In genomic region chr2:180401409-180402391, GRCm38 (mm10) we compare ENCODE assay signal across 26 mouse cellular contexts. TPM values are rescaled to one million over a fixed set of nuclear protein-coding genes. Genes with fewer than 3 reads are reported as not detected.
DNase-seq lines count a peak whose midpoint lies in the region; ATAC-seq and TF ChIP-seq lines count a peak whose summit lies in the region.
"Had no signal": no experiment of that assay in that cellular context is flagged by ENCODE, and none has a peak within 500 bp of the region (broad histone marks: within the 10 kb centered on the region; RNA-seq: fewer than 3 reads in every experiment).

No protein-coding gene starts in this region.

- TF ChIP-seq POLR2A in heart, adult 2 months (IDR thresholded peaks at IDR 0.05; ENCODE audit: insufficient read depth, low read depth, low read length) = peak; percentile 57; the same call in 1 of the 2 replicates
- no peak for TF ChIP-seq POLR2A in myocyte (IDR thresholded peaks at IDR 0.05; ENCODE audit: insufficient read length, low read depth)

- no peak overlapping the region for H3K4me2 ChIP-seq in heart, embryonic 11.5 days
- H3K4me2 ChIP-seq in myocyte (ENCODE audit: low read depth) = no peak overlapping the region
- no peak overlapping the region for H3K4me2 ChIP-seq in forebrain, embryonic 13.5 days
- H3K4me2 ChIP-seq: forebrain, embryonic 15.5 days; heart, embryonic 13.5 days; hindbrain, embryonic 13.5 days; intestine, embryonic 15.5 days; kidney, embryonic 15.5 days had no signal

- no peak; the same call in 1 of the 2 replicates for ATAC-seq in heart, embryonic 11.5 days (replicated peaks; ENCODE audit: insufficient number of reproducible peaks, low FRiP score, low TSS enrichment)
- no peak for ATAC-seq in forebrain, embryonic 13.5 days
- ATAC-seq: forebrain, embryonic 15.5 days; hindbrain, embryonic 16.5 days; intestine, embryonic 15.5 days; Patski had no signal

- no peaks in the 10 kb centered on the region for H3K79me2 ChIP-seq in heart, adult 2 months (replicated peaks; ENCODE audit: control insufficient read depth, insufficient read depth, low read length)
- H3K79me2 ChIP-seq in myocyte (ENCODE audit: control insufficient read depth, insufficient read depth) = no peaks in the 10 kb centered on the region

- no peak overlapping the region for H3K9ac ChIP-seq in heart, adult 2 months (ENCODE audit: low read depth, low read length)
- no peak overlapping the region for H3K9ac ChIP-seq in heart, embryonic 11.5 days (ENCODE audit: low read depth, low read length)
- H3K9ac ChIP-seq in forebrain, embryonic 13.5 days = no peak overlapping the region
- H3K9ac ChIP-seq: forebrain, embryonic 15.5 days; heart, embryonic 13.5 days; hindbrain, embryonic 13.5 days; intestine, embryonic 15.5 days; kidney, embryonic 15.5 days had no signal

- peak; percentile 56 for DNase-seq in gastrocnemius, postnatal 10 days
- DNase-seq in gastrocnemius, adult 18-20 months (ENCODE audit: low spot score) = no peak
- DNase-seq in heart, adult 2 months = no peak
- peak; percentile 36 to 51 for DNase-seq in heart, postnatal 10 days
- DNase-seq in heart, adult 8-10 months (ENCODE audit: low spot score) = no peak
- DNase-seq: adrenal gland, postnatal 10 days; adrenal gland, postnatal 36 days; B cell, adult 2 months; cerebellum, adult 18-20 months; cerebellum, adult 9-10 months; cerebellum, postnatal 14 days; kidney, adult 11 months; kidney, adult 8-10 months had no signal

- peak; percentile 25 for TF ChIP-seq EP300 in heart, adult 2 months (IDR thresholded peaks at IDR 0.05; ENCODE audit: insufficient read depth, low read depth, low read length)

- no peak overlapping the region for H3K4me3 ChIP-seq in heart, adult 2 months
- no peak overlapping the region for H3K4me3 ChIP-seq in heart, embryonic 11.5 days (ENCODE audit: low read depth, low read length)
- H3K4me3 ChIP-seq in myocyte = no peak overlapping the region
- no peak overlapping the region for H3K4me3 ChIP-seq in forebrain, embryonic 13.5 days
- H3K4me3 ChIP-seq: forebrain, embryonic 10.5 days; forebrain, embryonic 15.5 days; heart, embryonic 13.5 days; hindbrain, embryonic 10.5 days; hindbrain, embryonic 13.5 days; intestine, embryonic 15.5 days; kidney, embryonic 15.5 days had no signal

- no peaks in the 10 kb centered on the region for H3K36me3 ChIP-seq in heart, adult 2 months (ENCODE audit: control insufficient read depth, insufficient read depth, low read length)
- H3K36me3 ChIP-seq in heart, embryonic 11.5 days (ENCODE audit: control insufficient read depth, insufficient read depth, low read length) = no peaks in the 10 kb centered on the region
- no peaks in the 10 kb centered on the region for H3K36me3 ChIP-seq in myocyte (ENCODE audit: control insufficient read depth, insufficient read depth)
- H3K36me3 ChIP-seq in forebrain, embryonic 13.5 days (ENCODE audit: poor library complexity, severe bottlenecking) = no peaks in the 10 kb centered on the region
- H3K36me3 ChIP-seq: forebrain, embryonic 10.5 days; forebrain, embryonic 15.5 days; G1E; hindbrain, embryonic 10.5 days; hindbrain, embryonic 13.5 days; intestine, embryonic 15.5 days; kidney, embryonic 15.5 days had no signal

- no peaks in the 10 kb centered on the region for H3K9me3 ChIP-seq in heart, embryonic 11.5 days (replicated peaks; ENCODE audit: control insufficient read depth, low read length)
- no peaks in the 10 kb centered on the region for H3K9me3 ChIP-seq in forebrain, embryonic 13.5 days (replicated peaks)
- H3K9me3 ChIP-seq: forebrain, embryonic 10.5 days; forebrain, embryonic 15.5 days; G1E; heart, embryonic 13.5 days; hindbrain, embryonic 10.5 days; hindbrain, embryonic 13.5 days; intestine, embryonic 15.5 days; kidney, embryonic 15.5 days had no signal

- no peak overlapping the region for H3ac ChIP-seq in myocyte (ENCODE audit: control insufficient read depth, insufficient read length)

- TF ChIP-seq CTCF in heart, adult 2 months (IDR thresholded peaks at IDR 0.05) = no peak

- 57% methylated on average over 8 of the region's 8 CpGs for WGBS in heart, adult 2 months
- WGBS in heart, embryonic 11.5 days (ENCODE audit: insufficient replicate concordance) = 68% methylated on average over 8 of the region's 8 CpGs
- WGBS in forebrain, embryonic 13.5 days = 89% methylated on average over 8 of the region's 8 CpGs

- H3K27me3 ChIP-seq in heart, adult 2 months (ENCODE audit: control insufficient read depth, insufficient read depth, low read length) = no peaks in the 10 kb centered on the region
- no peaks in the 10 kb centered on the region for H3K27me3 ChIP-seq in heart, embryonic 11.5 days (ENCODE audit: control insufficient read depth, insufficient read depth, low read length)
- H3K27me3 ChIP-seq in myocyte (ENCODE audit: control insufficient read depth, insufficient read depth, insufficient read length) = no peaks in the 10 kb centered on the region
- no peaks in the 10 kb centered on the region for H3K27me3 ChIP-seq in forebrain, embryonic 13.5 days
- H3K27me3 ChIP-seq: forebrain, embryonic 15.5 days; heart, embryonic 13.5 days; hindbrain, embryonic 13.5 days; intestine, embryonic 15.5 days; kidney, embryonic 15.5 days; Patski had no signal

- H3K4me1 ChIP-seq in heart, adult 2 months (ENCODE audit: control insufficient read depth, insufficient read depth, low read length) = peaks cover 5% of the 10 kb centered on the region; the same call in 1 of the 2 replicates
- H3K4me1 ChIP-seq in heart, embryonic 11.5 days (ENCODE audit: control insufficient read depth, insufficient read depth, low read length) = peaks cover 16% of the 10 kb centered on the region; the same call in 1 of the 2 replicates
- no peaks in the 10 kb centered on the region for H3K4me1 ChIP-seq in forebrain, embryonic 13.5 days
- H3K4me1 ChIP-seq: forebrain, embryonic 15.5 days; hindbrain, embryonic 13.5 days; intestine, embryonic 15.5 days; kidney, embryonic 15.5 days had no signal

- no peak overlapping the region for H3K27ac ChIP-seq in heart, adult 2 months
- no peak overlapping the region for H3K27ac ChIP-seq in heart, embryonic 11.5 days (ENCODE audit: low read depth, low read length)
- H3K27ac ChIP-seq in forebrain, embryonic 13.5 days = no peak overlapping the region
- H3K27ac ChIP-seq: forebrain, embryonic 10.5 days; forebrain, embryonic 15.5 days; hindbrain, embryonic 10.5 days; hindbrain, embryonic 13.5 days; intestine, embryonic 15.5 days; kidney, embryonic 15.5 days had no signal

- intact Hi-C loops in heart, adult 2 months (cut with DNase I) = no loop called here
- intact Hi-C loops in heart, postnatal 10 days (cut with DNase I) = no loop called here

TF ChIP-seq in myocyte, 11 proteins besides CTCF, POLR2A, EP300 and RAD21:
- TF ChIP-seq MYOG (IDR thresholded peaks at IDR 0.05; ENCODE audit: control insufficient read depth in 1 of 3, insufficient read depth in 1 of 3, insufficient read length in 2 of 3, low read depth in 2 of 3) = no peak
- TF ChIP-seq POLR2AphosphoS2 (IDR thresholded peaks at IDR 0.05; ENCODE audit: insufficient read length, low read depth) = peak; percentile 65

RNA-seq across cellular contexts. Expression of gene Slco4a1, which starts 54.3 kb away (rescaled TPM):
- under 1 TPM; 0.28 to 0.41 TPM for total RNA-seq in gastrocnemius, postnatal 10 days (2021)
- not detected for total RNA-seq in gastrocnemius, adult 18-20 months (2021)
- not detected for total RNA-seq in heart, adult 2 months (2021)
- polyA plus RNA-seq in heart, adult 2 months (2012; rRNA removed) = 0.26 and 0.94 TPM in 2 replicates
- polyA plus RNA-seq in heart, embryonic 11.5 days (2014; fragmentation: Nextera tagmentation; extraction: Ambion mirVana) = 0.35 TPM in 1 of 2 replicates, not detected in the other
- total RNA-seq in heart, postnatal 10 days (2021) = 1 to 10 TPM in 1 of 2 experiments, under 1 TPM in 1; 0.15 to 1.2 TPM
- total RNA-seq in heart, adult 8-10 months (2022) = under 1 TPM in 2 of 4 experiments, not detected in 2; 0.09 to 0.34 TPM
- 0.18 TPM for polyA plus RNA-seq in myocyte (2012; fragmentation: generic; extraction: Trizol)
- 1.1 and 2.1 TPM in 2 replicates for polyA plus RNA-seq in forebrain, embryonic 13.5 days (2015; fragmentation: Nextera tagmentation; extraction: Ambion mirVana)
- polyA plus RNA-seq: G1E had no signal

Comparison
In these comparisons a context has a peak if more than half of its experiments do, and no peak if none do; other contexts are left out.
1. DNase-seq: peak in gastrocnemius, postnatal 10 days (single experiment) and heart, postnatal 10 days (2 of 2); none in gastrocnemius, adult 18-20 months (single experiment), heart, adult 2 months (0 of 2) and heart, adult 8-10 months (single experiment).